9 mouse cellular contexts compared by ENCODE assay signal in genomic region chr13:20311612-20312011, GRCm38 (mm10).
A peak's percentile ranks its signal among the peaks of the same experiment; 100 is the strongest.
DNase-seq lines count a peak whose midpoint lies in the region; ATAC-seq and TF ChIP-seq lines count a peak whose summit lies in the region.
"Had no signal": no experiment of that assay in that cellular context is flagged by ENCODE, and none has a peak within 500 bp of the region (broad histone marks: within the 10 kb centered on the region; RNA-seq: fewer than 3 reads in every experiment).

No protein-coding gene starts in this region.

- H3K9ac ChIP-seq in liver, postnatal 0 days (replicated peaks) = no peak overlapping the region

- H3K27ac ChIP-seq in liver, postnatal 0 days (ENCODE audit: low read depth) = no peak overlapping the region

- DNase-seq in A20 (ENCODE audit: low read depth, low spot score) (peak; percentile 78), ZHBTc4 (ENCODE audit: low read depth, low spot score) (peak; percentile 86)
- peak; percentile 20 for DNase-seq in gastrocnemius, postnatal 25 days
- peak; percentile 85 for DNase-seq in kidney, postnatal 14 days
- DNase-seq in liver, postnatal 0 days = peak; percentile 79
- DNase-seq in thymus, postnatal 14 days = peak; percentile 79

- no peaks in the 10 kb centered on the region for H3K36me3 ChIP-seq in liver, postnatal 0 days (replicated peaks; ENCODE audit: insufficient read depth, low read length)

- WGBS in liver, postnatal 0 days (ENCODE audit: insufficient replicate concordance) = 23% methylated on average over 3 of the region's 3 CpGs

- no peaks in the 10 kb centered on the region for H3K9me3 ChIP-seq in liver, postnatal 0 days (ENCODE audit: low read length)

- TF ChIP-seq CTCF in liver, postnatal 0 days (IDR thresholded peaks at IDR 0.05; ENCODE audit: low read depth) = peak; percentile 88

- no peak overlapping the region for H3K4me2 ChIP-seq in liver, postnatal 0 days (ENCODE audit: low read depth, low read length)

- no peaks in the 10 kb centered on the region for H3K4me1 ChIP-seq in liver, postnatal 0 days (ENCODE audit: insufficient read depth)

- no peaks in the 10 kb centered on the region for H3K27me3 ChIP-seq in liver, postnatal 0 days (ENCODE audit: insufficient read depth, low read length)

- H3K4me3 ChIP-seq in liver, postnatal 0 days (ENCODE audit: low read depth, low read length) = no peak overlapping the region
- H3K4me3 ChIP-seq: erythroblast, embryonic 14.5 days had no signal

- ATAC-seq in common myeloid progenitor, adult 5-6 weeks (replicated peaks; ENCODE audit: low read depth, poor library complexity, severe bottlenecking) = peak; percentile 80
- ATAC-seq in liver, postnatal 0 days = no peak
- peak; percentile 66 for ATAC-seq in neutrophil, adult 5-6 weeks (ENCODE audit: extremely low read depth, insufficient number of reproducible peaks, low FRiP score, poor library complexity, severe bottlenecking)

- TF ChIP-seq EP300 in liver, postnatal 0 days (IDR thresholded peaks at IDR 0.05; ENCODE audit: low read depth) = no peak

Comparison
In these comparisons a context has a peak if more than half of its experiments do, and no peak if none do; other contexts are left out.
1. DNase-seq: peak in every context shown above with its lines; median percentile 86 in ZHBTc4; 85 in kidney, postnatal 14 days; 79 in liver, postnatal 0 days; 79 in thymus, postnatal 14 days; 78 in A20; 20 in gastrocnemius, postnatal 25 days.